Mouse (Mus musculus) heart, embryonic 12.5 days (tissue): Measurements from ENCODE around the gene Plin1. TPM values are rescaled to one million over a fixed set of nuclear protein-coding genes. Genes with fewer than 3 reads are reported as not detected.

Experiments used
- ATAC-seq: fragments of 200-750 bp; cut with Nextera tagmentation; 2 replicates; pipeline ENCODE4 v1.8.0; 2017; ENCODE audit warnings: moderate TSS enrichment, moderate library complexity; ENCODE audit not compliant: insufficient number of reproducible peaks, low FRiP score
- H3K27ac ChIP-seq: fragments of 300-500 bp; sonication (generic); 2 replicates; pipeline ENCODE4 v1.5.1; 2016; ENCODE audit warnings: mild to moderate bottlenecking, moderate library complexity; ENCODE audit not compliant: poor library complexity, severe bottlenecking
- H3K27me3 ChIP-seq: fragments of 300-500 bp; sonication (generic); replicated peaks from 2 replicates; pipeline ENCODE4 v1.6.1; 2016; ENCODE audit warnings: mild to moderate bottlenecking, moderate library complexity
- H3K36me3 ChIP-seq: fragments of 300-500 bp; sonication (generic); 2 replicates; pipeline ENCODE4 v1.6.1; 2016; ENCODE audit warnings: mild to moderate bottlenecking, moderate library complexity
- H3K4me1 ChIP-seq: fragments of 300-500 bp; sonication (generic); replicated peaks from 2 replicates; pipeline ENCODE4 v1.6.1; 2016; ENCODE audit warnings: mild to moderate bottlenecking
- H3K4me2 ChIP-seq: fragments of 300-500 bp; sonication (generic); 2 replicates; pipeline ENCODE4 v1.6.1; 2016; ENCODE audit warnings: mild to moderate bottlenecking, moderate library complexity
- H3K4me3 ChIP-seq: fragments of 300-500 bp; sonication (generic); 2 replicates; pipeline ENCODE4 v1.5.1; 2016; ENCODE audit warnings: mild to moderate bottlenecking
- H3K9ac ChIP-seq: fragments of 300-500 bp; sonication (generic); 2 replicates; pipeline ENCODE4 v1.6.1; 2016; ENCODE audit warnings: mild to moderate bottlenecking, moderate library complexity
- H3K9me3 ChIP-seq: fragments of 300-500 bp; sonication (generic); replicated peaks from 2 replicates; pipeline ENCODE4 v1.6.1; 2016; ENCODE audit warnings: mild to moderate bottlenecking, moderate library complexity
- WGBS: fragments of 180-500 bp; shearing (Covaris S2); methylation state at CpG from one replicate; pipeline ENCODE4 v1.1.7; 2016; 5-methylcytosine and 5-hydroxymethylcytosine counted together
- polyA plus RNA-seq: library from polyadenylated mRNA; unstranded; fragments of >200 nt; fragmentation: Nextera tagmentation; extraction: Ambion mirVana; gene quantifications from 2 replicates; pipeline ENCODE4 v1.2.1, GENCODE M21; 2016

Plin1 gene
- polyA plus RNA-seq, 1 experiment from 2014 or later = not detected

- no peaks in the 10 kb centered on the region for H3K9me3 ChIP-seq
- peaks cover 25% of the 10 kb centered on the region for H3K27me3 ChIP-seq
- H3K4me3 ChIP-seq = no peak overlapping the region
- no peak overlapping the region for H3K4me2 ChIP-seq
- peaks cover 11% of the 10 kb centered on the region; the same call in 1 of the 2 replicates for H3K36me3 ChIP-seq
- H3K9ac ChIP-seq = no peak overlapping the region
- H3K4me1 ChIP-seq = no peaks in the 10 kb centered on the region
- WGBS = 75% methylated on average over 8 of the region's 8 CpGs
- no peak overlapping the region for H3K27ac ChIP-seq
- no peak for ATAC-seq
Measured at GRCm38 (mm10) chr7:79734563-79734962, 1.9 kb upstream of the Plin1 start.

DNA sequence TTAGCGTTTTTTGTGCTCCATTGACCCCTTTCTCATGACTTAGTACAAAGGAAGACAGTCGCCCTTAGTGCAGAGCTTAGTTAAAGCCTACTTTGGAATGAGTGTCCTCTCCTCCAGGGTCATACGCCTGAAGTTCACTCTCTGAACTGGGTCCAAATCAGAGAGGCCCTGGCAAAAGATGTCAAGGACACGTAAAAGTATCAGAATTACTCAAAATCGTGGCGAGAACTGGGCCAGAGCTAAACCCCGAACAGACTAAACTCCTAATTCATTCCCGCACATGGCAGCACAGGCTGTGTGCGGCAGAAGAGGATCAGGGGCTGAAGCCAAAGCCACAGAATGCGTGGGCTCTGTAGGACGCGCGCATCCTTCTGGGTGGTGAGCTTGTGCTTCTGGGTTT lies 1.3 kb downstream of the Plin1 start:
- Histone ChIP-seq H3K4me1 (no peaks in the 10 kb centered on the region), H3K4me2 (no peak overlapping the region), H3K4me3 (no peak overlapping the region), H3K27ac (no peak overlapping the region), H3K27me3 (peaks cover 32% of the 10 kb centered on the region), H3K9ac (no peak overlapping the region), H3K9me3 (no peaks in the 10 kb centered on the region), H3K36me3 (peaks cover under 1% of the 10 kb centered on the region; the same call in 1 of the 2 replicates)
- 74% methylated on average over 13 of the region's 13 CpGs for WGBS
- ATAC-seq = no peak

- no peak overlapping the region for H3K9ac ChIP-seq
- H3K36me3 ChIP-seq = no peaks in the 10 kb centered on the region
- 56% methylated on average over 11 of the region's 11 CpGs for WGBS
- no peak overlapping the region for H3K27ac ChIP-seq
- no peaks in the 10 kb centered on the region for H3K4me1 ChIP-seq
- no peak for ATAC-seq
- H3K4me3 ChIP-seq = no peak overlapping the region
- H3K27me3 ChIP-seq = peaks cover 38% of the 10 kb centered on the region
- H3K4me2 ChIP-seq = no peak overlapping the region
- H3K9me3 ChIP-seq = no peaks in the 10 kb centered on the region
Measured at GRCm38 (mm10) chr7:79729743-79730370, 2.8 kb downstream of the Plin1 start.

DNA sequence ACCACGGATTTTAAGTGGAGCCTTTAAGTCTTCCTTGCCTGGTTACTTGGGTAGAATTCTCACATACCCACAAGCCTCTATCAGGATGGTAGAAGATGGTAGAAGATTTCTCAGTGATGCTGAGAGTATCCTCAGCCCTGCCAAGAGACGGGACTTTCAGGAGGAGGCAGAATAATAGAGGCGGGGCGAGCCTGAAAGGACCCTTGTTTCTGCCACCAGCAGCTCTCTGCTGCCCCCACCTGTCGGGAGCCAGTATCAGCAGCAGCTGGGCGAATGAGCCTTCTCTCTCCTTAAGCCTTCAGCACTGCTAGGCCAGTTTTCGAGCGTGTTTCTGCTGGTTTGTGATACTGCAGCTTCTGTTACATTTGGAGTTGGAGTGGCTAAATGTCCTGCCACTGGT lies 3.5 kb downstream of the Plin1 start:
- Histone ChIP-seq H3K27ac (no peak overlapping the region), H3K27me3 (peaks cover 38% of the 10 kb centered on the region), H3K9ac (no peak overlapping the region), H3K4me1 (no peaks in the 10 kb centered on the region), H3K4me2 (no peak overlapping the region), H3K4me3 (no peak overlapping the region), H3K36me3 (no peaks in the 10 kb centered on the region), H3K9me3 (no peaks in the 10 kb centered on the region)
- ATAC-seq = no peak
- WGBS = 8% methylated on average over 8 of the region's 8 CpGs

- ATAC-seq = no peak
- Histone ChIP-seq H3K4me1 (no peaks in the 10 kb centered on the region), H3K9ac (no peak overlapping the region), H3K4me2 (no peak overlapping the region), H3K9me3 (no peaks in the 10 kb centered on the region), H3K27me3 (peaks cover 45% of the 10 kb centered on the region), H3K36me3 (no peaks in the 10 kb centered on the region), H3K27ac (no peak overlapping the region), H3K4me3 (no peak overlapping the region)
- 26% methylated on average over 6 of the region's 6 CpGs for WGBS
Measured at GRCm38 (mm10) chr7:79728219-79728618, 4.5 kb downstream of the Plin1 start.

DNA sequence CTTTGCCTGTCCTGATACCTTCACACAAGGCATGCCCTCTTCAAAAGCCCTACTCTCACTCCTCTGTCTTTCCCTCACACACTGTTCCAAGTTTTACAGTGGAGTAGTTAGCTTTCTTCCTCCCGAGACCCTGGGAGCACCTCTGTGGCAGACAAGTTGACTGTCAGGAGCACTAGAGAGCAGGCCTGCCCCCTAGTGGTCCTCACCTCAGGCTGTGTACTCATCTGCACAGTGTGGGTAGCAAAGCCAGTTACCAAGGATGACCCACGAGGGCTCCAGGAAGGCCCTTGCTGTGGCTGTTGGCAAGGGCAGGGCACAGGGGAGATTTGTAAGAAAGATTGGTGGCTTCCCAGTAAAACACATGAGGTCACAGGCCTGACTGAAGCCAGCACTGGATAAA lies 5.6 kb downstream of the Plin1 start:
- ATAC-seq = 0 out of 2 replicates have a peak, but pooled peaks have one; percentile 57
- no peak overlapping the region for H3K4me3 ChIP-seq
- no peaks in the 10 kb centered on the region for H3K9me3 ChIP-seq
- H3K27ac ChIP-seq = no peak overlapping the region
- H3K36me3 ChIP-seq = no peaks in the 10 kb centered on the region
- WGBS = 12% methylated on average over 2 of the region's 2 CpGs
- no peak overlapping the region for H3K9ac ChIP-seq
- H3K4me1 ChIP-seq = 0 out of 2 replicates have a peak, but pooled peaks cover under 1% of the 10 kb centered on the region
- H3K27me3 ChIP-seq = peaks cover 48% of the 10 kb centered on the region
- H3K4me2 ChIP-seq = no peak overlapping the region

- Histone ChIP-seq H3K9me3 (no peaks in the 10 kb centered on the region), H3K4me1 (peaks cover 11% of the 10 kb centered on the region; the same call in 1 of the 2 replicates), H3K27ac (no peak overlapping the region), H3K4me3 (peak overlapping the region; percentile 73), H3K9ac (peak overlapping the region; percentile 80), H3K4me2 (peak overlapping the region; percentile 89), H3K27me3 (peaks cover 25% of the 10 kb centered on the region), H3K36me3 (no peaks in the 10 kb centered on the region)
- WGBS = under 1% methylated on average over 48 of the region's 48 CpGs
- ATAC-seq = peak; percentile 80
Measured at GRCm38 (mm10) chr7:79721386-79721977, 11.2 kb downstream of the Plin1 start.

DNA sequence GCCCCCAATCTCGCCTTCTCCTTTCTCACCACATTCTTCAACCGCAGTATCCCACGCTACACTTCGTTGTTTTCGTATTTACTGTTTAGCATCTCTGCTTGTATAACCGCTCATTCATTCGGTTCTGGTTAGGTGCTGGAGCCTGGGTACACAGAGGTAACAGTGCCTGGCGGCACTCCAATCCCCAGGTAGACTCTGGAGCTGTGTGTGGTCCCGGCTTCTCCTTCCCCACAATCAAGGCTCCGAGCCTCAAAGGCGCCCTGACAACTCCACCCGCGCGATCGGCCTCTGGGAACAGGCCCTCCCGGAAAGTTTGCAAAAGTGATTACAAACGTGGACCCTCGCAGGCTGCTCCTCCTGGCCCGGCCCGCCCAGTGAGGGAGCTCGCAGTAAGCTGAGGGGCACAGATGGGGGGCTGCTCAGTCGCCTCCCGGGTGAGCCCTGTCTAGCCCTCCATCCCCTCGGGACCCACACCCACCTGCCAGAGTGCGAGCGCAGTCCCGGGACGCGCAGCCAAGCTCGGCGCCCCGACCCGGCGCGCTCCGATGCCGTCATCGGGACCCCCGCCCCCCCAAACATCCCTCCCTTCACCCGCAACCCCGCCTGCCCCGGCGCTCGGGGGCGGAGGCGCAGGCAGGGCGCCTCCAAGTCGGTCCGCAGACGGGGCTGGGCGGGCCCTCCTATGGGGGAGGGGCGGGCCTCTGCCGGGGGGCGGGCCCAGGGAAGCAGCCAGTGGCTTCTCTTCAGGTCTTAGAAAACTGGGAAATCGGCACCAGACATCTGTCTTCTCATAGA lies 17.3 kb downstream of the Plin1 start, which contains the start of gene Kif7:
Gene Kif7 (minus strand): TSS at position 534 of the 795 bp plus-strand sequence.
- peak within 1 kb of the TSS; percentile 85 for H3K9ac ChIP-seq
- WGBS = under 1% methylated on average over 53 of the region's 55 CpGs
- ATAC-seq = peak; percentile 91
- H3K9me3 ChIP-seq = no peaks in the 10 kb centered on the region
- peaks cover 14% of the 10 kb centered on the region for H3K4me1 ChIP-seq
- H3K4me3 ChIP-seq = peak within 1 kb of the TSS; percentile 80
- H3K36me3 ChIP-seq = no peaks in the 10 kb centered on the region
- no peak within 1 kb of the TSS for H3K27ac ChIP-seq
- H3K27me3 ChIP-seq = peaks cover 21% of the 10 kb centered on the region
- H3K4me2 ChIP-seq = peak within 1 kb of the TSS; percentile 95

DNA sequence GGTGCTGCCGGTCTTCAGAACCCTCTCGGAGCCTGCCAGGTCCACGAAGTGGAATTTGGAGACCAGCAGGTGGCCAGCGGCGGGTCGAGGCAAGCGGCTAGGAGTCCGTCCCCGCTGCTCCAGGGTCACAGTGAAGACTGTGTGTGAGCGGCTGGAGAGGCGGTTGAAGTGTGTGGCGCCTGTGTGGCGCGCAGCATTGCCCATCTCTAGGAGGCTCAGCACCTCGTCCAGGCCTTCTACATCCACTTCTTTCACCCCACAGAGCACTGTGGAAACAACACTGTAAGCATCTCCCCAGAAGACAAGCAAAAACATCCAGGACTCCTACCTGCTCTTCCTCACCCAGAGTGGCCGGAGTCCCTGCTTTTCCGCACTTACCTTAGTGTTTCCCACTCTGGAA lies 21.9 kb downstream of the Plin1 start:
- Histone ChIP-seq H3K4me3 (peak overlapping the region; percentile 47), H3K27ac (no peak overlapping the region), H3K9ac (0 out of 2 replicates have a peak overlapping the region, but pooled peaks have one; percentile 71), H3K36me3 (peaks cover 5% of the 10 kb centered on the region), H3K27me3 (peaks cover 36% of the 10 kb centered on the region), H3K4me1 (peaks cover 11% of the 10 kb centered on the region), H3K4me2 (peak overlapping the region; percentile 79), H3K9me3 (no peaks in the 10 kb centered on the region)
- no peak for ATAC-seq
- WGBS = 34% methylated on average over 17 of the region's 17 CpGs

DNA sequence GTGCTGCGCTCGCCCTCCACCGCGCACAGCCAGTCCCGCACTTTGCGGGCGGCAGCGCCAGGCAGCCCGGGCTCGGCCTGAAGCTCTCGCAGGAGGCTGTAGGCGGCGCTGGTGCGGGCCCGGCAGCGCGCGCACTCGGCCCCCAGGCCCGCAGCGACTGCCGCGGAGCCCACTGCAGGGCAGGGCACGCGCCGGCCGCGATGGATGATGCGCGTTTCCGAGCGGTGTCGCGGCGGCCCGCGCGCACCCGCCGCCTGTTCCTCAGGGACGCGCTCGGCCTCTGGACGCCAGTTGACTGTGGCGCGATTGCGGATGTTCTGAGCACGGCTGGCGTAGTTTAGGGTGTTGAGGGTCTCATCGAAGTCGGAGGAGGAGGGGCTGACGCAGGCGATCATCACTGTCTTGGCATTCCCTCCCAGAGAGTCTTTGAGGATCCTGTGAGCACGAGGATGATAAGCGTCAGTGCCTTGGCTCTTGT lies 22.5 kb downstream of the Plin1 start:
- ATAC-seq = peak; percentile 43; the same call in 1 of the 2 replicates
- H3K36me3 ChIP-seq = peaks cover 5% of the 10 kb centered on the region

GRCm38 (mm10) chr7:79705210-79705609 lies 27.5 kb downstream of the Plin1 start:
- Histone ChIP-seq H3K9ac (no peak overlapping the region), H3K4me1 (0 out of 2 replicates have a peak, but pooled peaks cover 5% of the 10 kb centered on the region), H3K36me3 (peaks cover 39% of the 10 kb centered on the region), H3K9me3 (no peaks in the 10 kb centered on the region), H3K4me3 (no peak overlapping the region), H3K27ac (no peak overlapping the region), H3K4me2 (no peak overlapping the region), H3K27me3 (peaks cover 18% of the 10 kb centered on the region)
- WGBS = 65% methylated on average over 5 of the region's 5 CpGs
- ATAC-seq = no peak

More for the DNA sequence above, 22.5 kb downstream of the Plin1 start:
- WGBS = 2% methylated on average over 55 of the region's 55 CpGs
- Histone ChIP-seq H3K9ac (peak overlapping the region; percentile 71), H3K9me3 (no peaks in the 10 kb centered on the region), H3K27ac (no peak overlapping the region), H3K4me3 (peak overlapping the region; percentile 47), H3K27me3 (peaks cover 36% of the 10 kb centered on the region), H3K4me2 (peak overlapping the region; percentile 79), H3K4me1 (peaks cover 11% of the 10 kb centered on the region)
